Mouse (Mus musculus) CH12.LX (cell line): Measurements from ENCODE around the gene Sgf29. TPM values are rescaled to one million over a fixed set of nuclear protein-coding genes. Genes with fewer than 3 reads are reported as not detected.

Experiments used
- DNase-seq: peaks from one replicate; pipeline ENCODE4 v3.0.0-alpha.2; 2013; ENCODE audit errors: extremely low read depth
- H3K27ac ChIP-seq: 2 replicates; pipeline ENCODE4 v1.5.1; 2012; ENCODE audit warnings: low read depth, mild to moderate bottlenecking, control low read depth, moderate library complexity; ENCODE audit not compliant: insufficient read depth
- H3K27me3 ChIP-seq: replicated peaks from 2 replicates; pipeline ENCODE3; 2012; ENCODE audit warnings: inconsistent platforms
- H3K36me3 ChIP-seq, 2 experiments: replicated peaks in 1 of 2; 2 replicates each; pipeline versions ENCODE3 to v1.6.1; 2012; ENCODE audit warnings: inconsistent platforms in 1 of 2, low read length in 1 of 2, mild to moderate bottlenecking in 1 of 2, mixed read lengths in 1 of 2, moderate library complexity in 1 of 2; ENCODE audit not compliant: control insufficient read depth in 1 of 2, insufficient read depth in 1 of 2
- H3K4me1 ChIP-seq, 2 experiments: 2 replicates each; pipeline ENCODE4 v1.6.1; 2012; ENCODE audit warnings: inconsistent platforms in 1 of 2, moderate library complexity in 1 of 2; ENCODE audit not compliant: insufficient read depth in 2 of 2, control insufficient read depth in 1 of 2
- H3K4me2 ChIP-seq: 2 replicates; pipeline ENCODE4 v1.6.1; 2012; ENCODE audit warnings: low read depth, mild to moderate bottlenecking, control low read depth; ENCODE audit not compliant: poor library complexity, insufficient read depth, severe bottlenecking
- H3K4me3 ChIP-seq, 3 experiments: fragments of 150-350 bp in 1 of 3; sonication (generic) in 1 of 3; replicated peaks in 1 of 3; 2 replicates each; pipeline versions ENCODE3 to v1.5.1; 2011 to 2012; ENCODE audit warnings: low read depth in 2 of 3, low read length in 2 of 3, mild to moderate bottlenecking in 2 of 3, moderate library complexity in 2 of 3, control low read depth in 1 of 3, improper control_type of control experiment in 1 of 3, inconsistent platforms in 1 of 3, mixed read lengths in 1 of 3; ENCODE audit not compliant: poor library complexity in 1 of 3
- H3K79me2 ChIP-seq: replicated peaks from 2 replicates; pipeline ENCODE4 v1.6.1; 2012; ENCODE audit warnings: mild to moderate bottlenecking, moderate library complexity; ENCODE audit not compliant: control insufficient read depth, poor library complexity, insufficient read depth, severe bottlenecking; ENCODE audit errors: extremely low read depth
- H3K9ac ChIP-seq: 2 replicates; pipeline ENCODE4 v1.6.1; 2012; ENCODE audit warnings: low read depth, mild to moderate bottlenecking, control low read depth, moderate library complexity; ENCODE audit not compliant: insufficient read depth
- H3K9me3 ChIP-seq: replicated peaks from 2 replicates; pipeline ENCODE3; 2012; ENCODE audit warnings: low read length, inconsistent platforms, mixed read lengths
- CHD1 ChIP-seq: IDR thresholded peaks from 2 replicates; pipeline ENCODE4 v1.6.1; 2012; ENCODE audit warnings: low read depth, low read length, improper control_type of control experiment, inconsistent platforms
- E2F4 ChIP-seq: IDR thresholded peaks from 2 replicates; pipeline ENCODE4 v1.6.1; 2011; ENCODE audit warnings: low read depth, low read length, improper control_type of control experiment; ENCODE audit not compliant: insufficient replicate concordance
- HCFC1 ChIP-seq: IDR thresholded peaks from 2 replicates; pipeline ENCODE4 v1.6.1; 2012; ENCODE audit warnings: low read depth, mild to moderate bottlenecking, inconsistent platforms, low read length, improper control_type of control experiment
- JUND ChIP-seq: conservative IDR thresholded peaks from 2 replicates; pipeline ENCODE4 v1.6.1; 2011; ENCODE audit warnings: low read depth, low read length, improper control_type of control experiment
- KAT2A ChIP-seq: IDR thresholded peaks from 2 replicates; pipeline ENCODE4 v1.6.1; 2012; ENCODE audit warnings: low read length, improper control_type of control experiment, inconsistent platforms; ENCODE audit not compliant: insufficient replicate concordance
- NELFE ChIP-seq: IDR thresholded peaks from 2 replicates; pipeline ENCODE4 v1.6.1; 2011; ENCODE audit warnings: low read depth, low read length, improper control_type of control experiment
- NRF1 ChIP-seq: IDR thresholded peaks from 2 replicates; pipeline ENCODE4 v1.6.1; 2014; ENCODE audit warnings: low read depth, mild to moderate bottlenecking, inconsistent platforms, low read length, improper control_type of control experiment, moderate library complexity
- PAX5 ChIP-seq: IDR thresholded peaks from 2 replicates; pipeline ENCODE4 v1.6.1; 2012; ENCODE audit warnings: low read length, inconsistent platforms, mixed read lengths
- POLR2A ChIP-seq: IDR thresholded peaks from 2 replicates; pipeline ENCODE4 v1.6.1; 2011; ENCODE audit warnings: low read depth, mild to moderate bottlenecking, improper control_type of control experiment, low read length
- POLR2AphosphoS2 ChIP-seq: IDR thresholded peaks from 2 replicates; pipeline ENCODE4 v1.6.1; 2011; ENCODE audit warnings: low read depth, low read length, improper control_type of control experiment
- RAD21 ChIP-seq: IDR thresholded peaks from 2 replicates; pipeline ENCODE4 v1.6.1; 2011; ENCODE audit warnings: low read depth, mild to moderate bottlenecking, low read length, improper control_type of control experiment, moderate library complexity
- RCOR1 ChIP-seq: conservative IDR thresholded peaks from 2 replicates; pipeline ENCODE4 v1.6.1; 2012; ENCODE audit warnings: low read depth, mild to moderate bottlenecking, inconsistent platforms, low read length, improper control_type of control experiment
- SMC3 ChIP-seq: IDR thresholded peaks from 2 replicates; pipeline ENCODE4 v1.6.1; 2011; ENCODE audit warnings: low read depth, low read length, improper control_type of control experiment
- TBP ChIP-seq: conservative IDR thresholded peaks from 2 replicates; pipeline ENCODE4 v1.6.1; 2011; ENCODE audit warnings: low read depth, low read length, improper control_type of control experiment
- TCF12 ChIP-seq: IDR thresholded peaks from 2 replicates; pipeline ENCODE4 v1.6.1; 2014; ENCODE audit warnings: low read depth, mild to moderate bottlenecking, inconsistent platforms, low read length, improper control_type of control experiment
- ZMIZ1 ChIP-seq: IDR thresholded peaks from 2 replicates; pipeline ENCODE4 v1.6.1; 2012; ENCODE audit warnings: low read depth, mild to moderate bottlenecking, inconsistent platforms, low read length, improper control_type of control experiment
- ZNF384 ChIP-seq: IDR thresholded peaks from 2 replicates; pipeline ENCODE4 v1.6.1; 2012; ENCODE audit warnings: low read depth, low read length, improper control_type of control experiment, inconsistent platforms
- dilution Hi-C: fragments of 300-500 bp; cut with MboI; formaldehyde crosslinking; loops from 2 replicates; pipeline ENCODE4 v1.14.3; 2020; ENCODE audit warnings: low sequenced_read_pairs; ENCODE audit not compliant: extremely low pct_unique_long_range_greater_than_20kb, extremely low pct_ligation_motif_present
- in situ Hi-C: fragments of 300-500 bp; cut with MboI; formaldehyde crosslinking; loops from 3 replicates; pipeline ENCODE4 v1.14.3; 2019; ENCODE audit warnings: low sequenced_read_pairs, low pct_ligation_motif_present, low pct_unique_long_range_greater_than_20kb, mixed read lengths
- polyA plus RNA-seq: library from polyadenylated mRNA; unstranded; fragments of >175 nt; gene quantifications from 2 replicates; pipeline ENCODE4 v1.2.1, GENCODE M21; 2012; ENCODE audit warnings: low read depth; ENCODE audit not compliant: insufficient read length
- total RNA-seq, 2 experiments: library from RNA; depleted of rRNA; stranded (reverse); fragments of 300-350 nt in 1 of 2; fragments of >200 nt in 1 of 2; gene quantifications; 2 replicates each; pipeline ENCODE4 v1.2.3; 2012 to 2014

Gene Sgf29
- total and polyA plus RNA-seq, 3 experiments: 20.5 to 71.7 (median 55.6) TPM

DNA sequence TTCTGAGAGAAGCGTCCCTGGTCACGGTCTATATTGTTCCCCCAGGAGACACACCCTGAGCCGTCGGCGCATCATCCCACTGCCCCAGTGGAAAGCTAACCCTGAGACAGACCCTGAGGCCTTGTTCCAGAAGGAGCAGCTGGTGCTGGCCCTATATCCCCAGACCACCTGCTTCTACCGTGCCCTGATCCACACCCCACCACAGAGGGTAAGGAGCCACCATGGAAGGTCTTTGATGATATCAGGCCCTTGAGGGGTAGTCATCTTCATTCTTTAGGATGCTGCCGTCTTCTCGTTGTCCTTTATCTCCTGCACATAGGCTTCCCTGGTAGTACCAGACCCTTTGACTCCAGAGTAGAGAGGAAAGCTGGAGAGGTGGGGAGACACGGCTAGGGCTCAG, 23.0 kb downstream of the Sgf29 start:
- Histone ChIP-seq H3K9me3 (no peaks in the 10 kb centered on the region), H3K79me2 (no peaks in the 10 kb centered on the region), H3K27ac (no peak overlapping the region), H3K9ac (no peak overlapping the region), H3K36me3 (peaks cover 56 to 82% of the 10 kb centered on the region in 2 experiments), H3K4me1 (peaks cover 4 to 44% of the 10 kb centered on the region in 2 experiments), H3K4me2 (no peak overlapping the region), H3K27me3 (no peaks in the 10 kb centered on the region), H3K4me3 (no peak overlapping the region)
- no peak for DNase-seq
- in situ Hi-C loops: no loop called here
- dilution Hi-C loops: no loop called here
- no peak for TF ChIP-seq RAD21
- TF ChIP-seq POLR2A: no peak
- no peak for TF ChIP-seq NELFE
- no peak for TF ChIP-seq JUND

DNA sequence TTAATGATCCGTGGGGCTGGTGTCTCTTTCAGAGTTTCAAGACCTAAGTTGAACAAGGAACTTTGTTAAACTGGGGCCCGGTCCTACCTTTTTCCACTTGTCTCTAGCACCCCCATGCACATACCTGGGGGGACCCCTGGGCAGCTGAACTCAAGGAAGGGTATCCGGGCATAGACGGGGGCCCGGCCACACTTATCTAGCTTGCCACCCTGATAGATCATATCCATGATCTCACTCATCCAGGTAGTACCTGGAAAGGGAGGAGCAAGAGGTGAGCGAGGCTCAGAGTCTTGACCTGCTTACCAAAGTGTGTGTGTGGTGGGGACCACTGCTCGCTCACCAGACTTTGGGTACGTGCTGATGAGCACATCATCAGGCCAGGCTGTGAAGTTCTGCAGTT, 26.0 kb downstream of the Sgf29 start:
- TF ChIP-seq ZNF384: no peak
- TF ChIP-seq TBP: no peak
- TF ChIP-seq CHD1: no peak
- no peak for TF ChIP-seq ZMIZ1
- no peak for TF ChIP-seq E2F4
- no peak for TF ChIP-seq PAX5
- no peak for TF ChIP-seq KAT2A
- TF ChIP-seq POLR2A: no peak
- TF ChIP-seq NRF1: no peak
- no peak for TF ChIP-seq RAD21
- no peak for TF ChIP-seq SMC3
- no peak for TF ChIP-seq TCF12
- no peak for TF ChIP-seq HCFC1
- TF ChIP-seq JUND: no peak
- no peak for TF ChIP-seq RCOR1
- TF ChIP-seq POLR2AphosphoS2: no peak
- TF ChIP-seq, all 38 proteins: peak for 0
- peaks cover 4 to 37% of the 10 kb centered on the region in 2 experiments for H3K4me1 ChIP-seq
- no peak overlapping the region for H3K4me3 ChIP-seq
- no peaks in the 10 kb centered on the region for H3K79me2 ChIP-seq
- DNase-seq: no peak
- H3K36me3 ChIP-seq: peaks cover 47 to 74% of the 10 kb centered on the region in 2 experiments
- H3K9me3 ChIP-seq: no peaks in the 10 kb centered on the region
- H3K4me2 ChIP-seq: no peak overlapping the region
- in situ Hi-C loops: no loop called here
- dilution Hi-C loops: no loop called here
- H3K27ac ChIP-seq: no peak overlapping the region
- no peaks in the 10 kb centered on the region for H3K27me3 ChIP-seq
- no peak overlapping the region for H3K9ac ChIP-seq
